Mouse (Mus musculus) cortical plate, adult 2 months (tissue): ENCODE results near the gene Adtrp.

Experiments used
- CTCF ChIP-seq: fragments of 200-500 bp; IDR thresholded peaks from 2 replicates; pipeline ENCODE4 v1.5.1; 2011; ENCODE audit warnings: mild to moderate bottlenecking, control low read depth, low read length; ENCODE audit not compliant: insufficient read depth; ENCODE audit errors: extremely low read depth
- POLR2A ChIP-seq: fragments of 200-500 bp; IDR thresholded peaks from 2 replicates; pipeline ENCODE4 v1.6.1; 2011; ENCODE audit warnings: mild to moderate bottlenecking, low read length, control low read depth; ENCODE audit not compliant: insufficient read depth; ENCODE audit errors: extremely low read depth

DNA sequence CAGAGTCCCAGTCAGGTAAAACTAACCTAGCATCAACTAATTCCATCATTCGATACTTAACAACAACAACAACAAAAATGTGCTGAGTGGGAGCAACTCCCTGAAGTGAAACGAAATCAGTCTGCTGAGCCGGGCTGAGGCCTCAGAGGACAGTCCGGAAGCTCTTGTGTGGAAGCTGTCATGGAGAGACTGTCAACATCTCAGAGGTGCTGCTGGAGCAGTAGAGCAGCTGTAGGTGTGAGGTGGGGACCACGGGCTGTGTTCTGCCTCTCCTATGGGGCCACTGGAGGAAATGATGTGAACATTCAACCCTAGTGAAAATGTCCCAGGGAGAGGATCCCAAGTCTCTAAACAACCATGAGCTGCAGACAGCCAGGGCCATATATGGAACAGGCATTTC, 94.4 kb downstream of the Adtrp start:
- TF ChIP-seq CTCF: no peak
- no peak for TF ChIP-seq POLR2A
